Mouse (Mus musculus): ENCODE data around the gene Fabp6.

The Fabp6 gene

GRCm38 (mm10) chr11:43589530-43590072 is 11.7 kb downstream of the Fabp6 start:
- DNase-seq (ENCODE audit: low read depth, low spot score), result no peak

GRCm38 (mm10) chr11:43586324-43587090 is 14.8 kb downstream of the Fabp6 start, which contains the start of gene 4933415A04Rik:
Gene 4933415A04Rik, plus strand, starts transcription at chr11:43587040.
- DNase-seq (ENCODE audit: low read depth, low spot score), result peak; percentile 60

DNA sequence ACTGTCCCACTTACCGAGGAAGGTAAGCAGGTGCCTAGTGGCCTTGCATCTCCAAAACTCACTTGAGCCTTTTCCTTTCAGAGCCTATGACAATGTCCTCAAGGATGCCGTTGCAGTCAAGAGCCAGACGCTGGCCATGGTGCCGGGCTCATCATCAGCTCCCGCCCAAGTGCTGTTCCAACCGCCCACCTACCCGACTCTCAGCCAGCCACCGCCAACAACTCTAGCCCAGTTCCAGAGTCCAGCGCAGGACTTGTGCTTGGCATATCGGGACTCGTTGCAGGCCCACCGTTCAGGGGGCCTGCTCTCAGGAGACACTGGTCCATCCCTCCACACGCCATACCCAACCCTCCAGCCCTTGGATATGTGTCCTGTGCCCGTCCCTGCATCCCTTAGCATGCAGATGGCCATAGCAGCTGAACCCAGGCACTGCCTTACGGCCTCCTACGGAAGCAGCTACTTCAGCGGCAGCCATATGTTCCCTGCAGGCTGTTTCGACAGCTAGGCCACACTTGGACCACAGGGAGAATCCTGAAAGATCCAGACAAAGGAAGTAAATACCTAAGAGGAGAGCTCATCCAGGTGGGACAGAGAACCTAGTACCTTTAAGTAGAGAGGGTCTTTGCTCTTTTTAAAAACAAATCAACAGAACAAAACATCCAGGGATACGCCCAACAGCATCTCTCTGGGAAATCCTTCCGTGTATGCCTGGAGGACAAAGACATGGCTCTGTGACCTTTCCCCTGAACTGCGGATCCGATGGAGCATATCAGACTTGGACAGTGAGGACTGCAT is 15.9 kb downstream of the Fabp6 start:
- no peak for DNase-seq (ENCODE audit: low read depth, low spot score)

- no peak for DNase-seq (ENCODE audit: low read depth, low spot score)
Observed at GRCm38 (mm10) chr11:43577713-43578478, 23.4 kb downstream of the Fabp6 start.

DNA sequence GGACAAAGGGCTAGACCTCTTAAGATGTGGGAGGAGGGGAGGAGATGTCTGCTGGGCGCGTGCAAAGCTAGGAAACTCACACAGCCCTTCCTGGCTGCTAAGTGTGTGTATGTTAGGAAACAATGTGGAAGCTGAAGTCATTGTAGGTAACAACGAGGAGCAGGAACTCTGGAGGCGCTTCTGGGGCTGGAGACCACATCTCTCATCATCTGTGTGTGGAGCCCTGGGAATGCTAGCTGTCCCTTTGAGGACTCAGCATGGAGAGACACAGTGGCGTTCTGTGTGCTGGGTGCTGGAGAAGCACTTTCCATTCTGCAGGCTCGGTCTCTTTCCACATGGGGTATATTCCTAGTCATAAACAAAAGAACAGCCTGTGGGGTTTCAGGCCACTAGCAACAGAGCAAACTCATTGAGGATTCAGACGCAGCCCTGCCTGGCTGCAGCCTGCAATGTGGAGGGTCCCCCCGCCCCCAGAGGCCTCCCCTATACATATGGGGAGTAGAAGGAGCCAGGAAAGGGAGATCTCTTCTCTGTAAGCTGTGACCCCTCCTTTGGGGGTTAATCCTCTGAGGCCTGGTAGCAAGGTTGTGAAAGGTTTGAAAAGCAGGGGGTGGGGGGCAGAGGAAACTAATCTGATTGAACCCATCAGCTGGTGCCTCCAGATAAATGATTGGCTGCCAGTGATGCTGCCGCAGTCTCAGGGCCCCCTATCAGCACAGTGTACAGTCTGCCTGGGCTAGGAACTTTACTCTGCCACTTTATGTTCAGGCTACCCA is 25.8 kb downstream of the Fabp6 start:
- no peak for DNase-seq (ENCODE audit: low read depth, low spot score)

DNA sequence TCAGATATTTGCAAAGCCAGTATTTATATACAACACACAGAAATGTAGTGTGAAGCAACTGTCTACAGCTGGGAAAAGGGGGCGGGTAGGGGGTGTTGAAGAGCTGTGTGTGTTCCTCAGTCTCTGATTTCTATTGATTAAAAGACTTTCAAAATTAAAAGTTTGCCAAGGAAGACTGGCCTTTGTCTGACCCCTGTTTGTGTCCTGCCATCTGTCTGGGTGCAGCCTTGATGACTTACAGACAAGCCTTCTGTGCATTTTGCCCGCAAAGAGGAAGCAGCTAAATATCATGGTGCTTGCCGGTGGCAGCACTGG is 26.3 kb downstream of the Fabp6 start:
- peak; percentile 21 for DNase-seq (ENCODE audit: low read depth, low spot score)

DNA sequence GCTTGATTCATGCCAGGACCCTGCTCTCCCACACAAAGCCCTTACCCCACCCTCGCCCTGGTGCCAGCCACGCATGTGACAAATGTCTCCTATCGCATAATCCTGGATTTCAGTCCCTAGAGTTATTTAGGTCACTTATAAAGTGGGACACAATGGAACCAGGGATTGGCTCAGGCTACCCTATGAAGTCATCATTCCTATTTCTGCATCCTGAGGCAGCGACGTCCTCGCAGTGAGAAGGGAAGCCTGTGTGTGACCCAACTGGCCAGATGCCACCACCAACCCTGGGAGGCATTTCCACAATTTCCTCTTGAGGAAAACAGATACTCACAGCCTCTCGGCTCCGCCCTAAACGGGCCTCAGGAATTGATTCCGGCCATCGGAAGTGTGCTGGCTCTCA is 31.7 kb downstream of the Fabp6 start:
- no peak for DNase-seq (ENCODE audit: low read depth, low spot score)

- no peak for DNase-seq (ENCODE audit: low read depth, low spot score)
Observed at GRCm38 (mm10) chr11:43569188-43569587, 32.2 kb downstream of the Fabp6 start.

DNA sequence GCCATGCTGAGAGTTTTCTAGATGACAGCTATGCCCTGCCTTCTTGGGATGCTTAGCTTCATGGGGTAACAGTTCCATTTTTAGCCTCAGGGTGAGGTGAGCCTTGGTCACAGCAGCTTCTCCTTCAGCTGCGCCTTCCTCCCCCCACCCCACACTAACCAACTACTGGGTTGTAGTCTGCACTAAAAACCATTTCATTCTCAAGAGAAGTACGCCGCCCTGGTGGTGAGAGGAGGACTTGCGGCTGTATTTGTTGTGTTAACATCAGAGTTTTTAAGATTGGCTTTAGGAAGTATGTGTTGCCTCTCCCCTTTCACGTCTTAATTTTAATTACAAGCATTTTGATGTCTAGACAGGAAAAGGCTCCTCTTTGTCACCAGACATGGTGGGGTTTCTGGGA is 33.1 kb downstream of the Fabp6 start:
- peak; percentile 44 for DNase-seq (ENCODE audit: low read depth, low spot score)

DNA sequence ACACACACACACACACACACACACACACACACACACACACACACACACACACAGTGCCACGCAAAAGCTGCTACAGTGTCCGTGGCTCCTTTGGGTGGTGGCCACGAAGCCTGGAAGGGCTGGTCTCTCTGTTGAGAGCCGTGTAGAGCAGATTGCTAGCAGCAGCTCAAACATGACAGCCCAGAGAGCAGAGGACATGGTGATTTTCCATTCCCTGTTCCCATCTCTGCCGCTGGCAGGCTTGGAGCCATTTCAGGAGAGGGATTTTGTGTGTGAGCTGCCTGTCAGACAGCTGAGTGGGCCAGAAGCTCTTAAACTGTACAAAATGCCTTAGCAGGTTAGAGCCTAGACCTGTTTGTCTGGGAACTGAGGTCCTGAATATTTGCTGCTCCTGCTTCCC is 34.6 kb downstream of the Fabp6 start:
- no peak for DNase-seq (ENCODE audit: low read depth, low spot score)

GRCm38 (mm10) chr11:43565852-43566251 is 35.5 kb downstream of the Fabp6 start:
- DNase-seq (ENCODE audit: low read depth, low spot score), result no peak

DNA sequence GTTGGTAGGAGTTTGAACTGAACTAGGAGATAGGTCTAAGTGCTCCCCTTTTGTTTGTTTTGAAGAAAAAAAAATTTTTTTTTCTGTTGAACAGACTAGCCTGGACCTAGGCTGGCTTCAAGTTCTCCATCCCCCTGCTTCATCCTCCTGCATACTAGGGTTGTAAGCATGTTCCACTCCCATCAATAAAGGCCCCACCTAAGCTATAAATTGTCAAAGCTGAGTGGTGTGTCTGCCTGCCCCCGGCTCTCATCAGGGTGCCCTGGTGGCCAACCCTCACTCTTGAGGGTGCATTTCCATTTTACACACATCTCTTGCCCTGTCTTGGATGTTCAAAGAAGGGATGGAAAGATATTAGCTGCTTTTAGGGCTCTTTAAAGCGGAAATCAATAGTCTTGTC is 35.9 kb downstream of the Fabp6 start:
- DNase-seq (ENCODE audit: low read depth, low spot score), result no peak

GRCm38 (mm10) chr11:43563654-43564244 is 37.6 kb downstream of the Fabp6 start:
- no peak for DNase-seq (ENCODE audit: low read depth, low spot score)

GRCm38 (mm10) chr11:43559515-43560292 is 41.6 kb downstream of the Fabp6 start:
- DNase-seq (ENCODE audit: low read depth, low spot score), result no peak

DNA sequence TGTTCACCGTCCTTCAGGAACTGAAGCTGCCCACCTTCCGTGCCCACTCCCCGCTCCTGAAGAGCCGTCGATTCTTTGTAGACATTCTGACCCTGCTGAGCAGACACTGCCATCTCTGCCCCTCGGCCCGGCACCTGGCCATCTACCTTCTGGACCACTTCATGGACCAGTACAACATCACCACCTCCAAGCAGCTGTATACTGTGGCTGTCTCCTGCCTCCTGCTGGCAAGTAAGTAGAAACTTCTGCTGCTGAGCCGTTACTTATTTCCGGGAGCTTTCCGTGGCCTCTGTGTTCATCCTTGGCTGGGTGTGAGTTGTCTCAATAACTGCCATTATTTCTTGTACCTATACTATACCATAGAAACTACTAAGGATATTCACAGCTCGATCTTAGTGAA is 44.8 kb downstream of the Fabp6 start:
- no peak for DNase-seq (ENCODE audit: low read depth, low spot score)

GRCm38 (mm10) chr11:43552675-43553074 is 48.7 kb downstream of the Fabp6 start:
- DNase-seq (ENCODE audit: low read depth, low spot score), result no peak

GRCm38 (mm10) chr11:43551756-43552155 is 49.6 kb downstream of the Fabp6 start:
- no peak for DNase-seq (ENCODE audit: low read depth, low spot score)

GRCm38 (mm10) chr11:43549701-43550100 is 51.6 kb downstream of the Fabp6 start:
- DNase-seq (ENCODE audit: low read depth, low spot score), result no peak

GRCm38 (mm10) chr11:43548657-43549435 is 52.5 kb downstream of the Fabp6 start:
- no peak for DNase-seq (ENCODE audit: low read depth, low spot score)
